Mouse (Mus musculus) erythroblast, embryonic 14.5 days (primary cell): ENCODE results near the gene Soat1. TPM values are rescaled to one million over a fixed set of nuclear protein-coding genes. Genes with fewer than 3 reads are reported as not detected.
"Not testable (repeated sequence)": the region's sequence is repeated elsewhere in the genome, so short reads cannot be mapped to it uniquely, and the experiment has no call there.

ENCODE experiments used
- H3K27me3 ChIP-seq: 2 replicates; pipeline ENCODE4 v1.6.1; 2012; ENCODE audit warnings: inconsistent platforms; ENCODE audit not compliant: control insufficient read depth
- H3K36me3 ChIP-seq: 2 replicates; pipeline ENCODE4 v1.6.1; 2012; ENCODE audit warnings: mild to moderate bottlenecking, inconsistent platforms; ENCODE audit not compliant: control insufficient read depth
- H3K4me1 ChIP-seq: 2 replicates; pipeline ENCODE4 v1.6.1; 2012; ENCODE audit warnings: inconsistent platforms; ENCODE audit not compliant: control insufficient read depth
- H3K4me3 ChIP-seq: replicated peaks from 2 replicates; pipeline ENCODE3; 2012; ENCODE audit warnings: moderate library complexity, mild to moderate bottlenecking, inconsistent platforms
- H3K9me3 ChIP-seq: 2 replicates; pipeline ENCODE4 v1.6.1; 2012; ENCODE audit warnings: low read length, inconsistent platforms, mixed read lengths; ENCODE audit not compliant: control insufficient read depth
- GATA1 ChIP-seq: IDR thresholded peaks from 2 replicates; pipeline ENCODE4 v1.6.1; 2012; ENCODE audit warnings: low read length, inconsistent platforms, mixed read lengths
- TAL1 ChIP-seq: IDR thresholded peaks from 3 replicates; pipeline ENCODE4 v1.6.1; 2012; ENCODE audit warnings: low read length, inconsistent platforms, mixed read lengths
- polyA plus RNA-seq: library from polyadenylated mRNA; stranded (reverse); fragments of >175 nt; gene quantifications from 2 replicates; pipeline ENCODE4 v1.2.3, GENCODE M21; 2012

Soat1 gene
- polyA plus RNA-seq, result 0.01 and 0.04 TPM in 2 replicates

DNA sequence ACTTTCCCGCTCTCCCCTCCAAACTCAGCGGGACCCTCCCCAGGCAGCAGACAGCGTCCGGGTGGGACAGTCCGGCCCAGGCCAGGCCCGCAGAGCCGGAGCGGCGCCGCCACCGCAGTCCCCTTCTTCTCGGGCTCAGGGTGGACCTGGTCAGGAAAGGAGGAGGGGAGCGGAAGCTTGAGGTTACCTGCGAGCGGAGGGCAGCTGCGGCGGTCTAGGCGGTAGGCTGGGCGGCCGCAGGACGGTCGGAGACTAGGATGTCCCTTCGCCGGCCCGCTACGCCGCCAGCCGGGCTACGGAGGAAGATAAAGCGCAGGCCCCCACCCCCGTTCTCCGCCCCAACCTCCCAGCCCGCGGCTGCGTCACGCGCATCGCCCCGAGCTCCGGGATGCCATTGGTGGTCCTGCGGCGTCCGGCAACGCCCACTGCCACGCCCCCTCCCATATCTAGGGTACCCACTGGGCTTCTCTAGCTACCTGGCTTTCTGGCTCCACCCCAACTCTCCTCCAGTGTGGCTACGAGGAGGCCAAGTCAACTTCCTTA lies at the start of gene Soat1:
TSS of gene Soat1 (minus strand) at position 371 of the 543 bp plus-strand sequence.
- TF ChIP-seq GATA1 (no peak), TAL1 (no peak)
- H3K27me3 ChIP-seq, result peaks cover 34% of the 10 kb centered on the region
- H3K36me3 ChIP-seq, result no peaks in the 10 kb centered on the region
- H3K9me3 ChIP-seq, result peaks cover 5% of the 10 kb centered on the region; the same call in 1 of the 2 replicates
- peaks cover 13% of the 10 kb centered on the region for H3K4me1 ChIP-seq
- H3K4me3 ChIP-seq, result peak within 1 kb of the TSS; percentile 55

DNA sequence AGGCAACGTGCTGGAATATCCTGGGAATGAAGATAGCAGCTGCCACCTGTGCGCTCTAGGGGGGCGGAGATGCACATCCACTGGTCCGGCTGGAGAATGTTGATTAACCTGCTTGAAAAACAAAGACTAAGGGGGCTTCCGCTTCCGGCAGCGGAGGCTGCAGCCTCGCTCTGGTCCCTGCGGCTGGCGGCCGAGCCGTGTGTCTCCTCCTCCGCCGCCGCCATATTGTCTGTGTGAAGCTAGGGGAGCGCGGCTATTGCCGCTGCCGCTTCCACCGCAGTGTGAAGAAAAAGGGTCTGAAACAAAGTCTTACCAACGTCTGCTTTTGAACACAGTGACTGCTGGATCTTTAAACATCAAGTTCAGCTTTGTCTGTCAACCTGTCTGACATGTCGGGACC lies 49.7 kb upstream of the Soat1 start, which contains the start of gene Gm10031:
TSS of gene Gm10031 (plus strand) at position 171 of the 400 bp plus-strand sequence.
- not testable (repeated sequence) for H3K27me3 ChIP-seq, H3K9me3 ChIP-seq, H3K4me3 ChIP-seq, H3K36me3 ChIP-seq, H3K4me1 ChIP-seq

DNA sequence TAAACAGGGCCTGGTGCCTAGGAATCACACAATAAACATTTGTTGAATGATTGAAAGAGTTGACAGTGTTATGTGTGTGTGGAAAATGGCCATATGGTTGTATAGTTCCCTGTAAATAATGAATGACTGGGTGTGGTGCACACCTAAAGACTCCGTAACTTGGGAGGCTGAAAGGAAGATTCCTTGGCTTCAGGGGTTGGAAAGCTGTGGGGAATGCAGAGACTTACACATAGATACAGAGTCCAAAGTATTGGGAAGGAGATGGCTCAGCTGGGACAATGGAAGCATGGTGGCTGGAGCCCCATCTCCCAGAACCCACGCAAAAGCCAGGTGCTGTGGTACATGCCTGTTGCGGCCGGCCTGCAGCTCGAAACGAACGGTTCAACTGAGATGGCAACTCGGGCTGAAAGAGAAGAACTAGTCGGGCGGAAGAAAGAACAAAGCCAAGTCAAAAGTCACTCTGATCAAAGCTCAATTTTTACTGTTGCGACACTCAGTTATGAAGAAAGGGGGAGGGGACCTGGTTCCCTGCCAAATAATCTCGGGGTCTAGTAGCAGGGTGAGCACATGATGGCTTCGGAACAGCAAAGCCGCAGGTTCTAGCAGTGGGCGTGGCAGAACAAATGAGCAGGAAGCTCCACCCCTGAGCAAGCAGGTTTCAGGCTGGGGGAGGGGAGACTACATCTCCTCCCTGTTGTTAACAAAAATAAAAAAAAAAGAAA lies 47.8 kb upstream of the Soat1 start:
- H3K36me3 ChIP-seq, result no peaks in the 10 kb centered on the region
- no peaks in the 10 kb centered on the region for H3K9me3 ChIP-seq
- H3K4me1 ChIP-seq, result no peaks in the 10 kb centered on the region
- no peak overlapping the region for H3K4me3 ChIP-seq
- no peak for TF ChIP-seq TAL1
- TF ChIP-seq GATA1, result no peak
- no peaks in the 10 kb centered on the region for H3K27me3 ChIP-seq

DNA sequence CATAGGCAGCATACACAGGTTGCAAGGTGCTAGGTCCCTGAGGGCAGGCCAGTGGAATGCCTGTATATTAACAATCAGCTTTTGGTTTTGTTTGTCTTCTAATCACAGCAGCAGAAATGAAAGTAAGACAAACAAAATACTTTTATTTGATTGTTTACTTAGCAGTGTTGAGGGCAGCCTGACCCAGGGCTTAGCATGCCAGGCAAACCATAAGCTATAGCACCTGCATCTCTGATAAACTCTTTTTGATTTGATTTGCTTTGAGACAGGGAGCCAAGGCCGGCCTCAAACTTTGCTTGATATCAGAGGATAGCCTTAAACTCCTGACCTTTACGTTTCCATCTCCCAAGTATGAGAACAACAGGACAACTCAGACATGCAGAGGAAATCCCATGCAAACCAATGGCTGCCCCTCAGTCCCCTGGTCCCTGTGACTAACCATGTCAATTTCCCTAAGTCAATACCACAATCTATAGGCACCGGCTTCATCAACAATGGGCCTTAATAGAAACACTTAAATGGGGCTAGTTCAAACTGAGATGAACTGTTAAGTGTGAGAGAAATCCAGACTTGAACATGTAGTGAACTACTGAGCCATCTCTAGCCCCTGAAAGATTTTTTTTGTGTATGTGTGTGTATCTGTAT lies 46.1 kb upstream of the Soat1 start:
- H3K4me1 ChIP-seq, result no peaks in the 10 kb centered on the region
- H3K27me3 ChIP-seq, result no peaks in the 10 kb centered on the region
- H3K36me3 ChIP-seq, result no peaks in the 10 kb centered on the region
- TF ChIP-seq GATA1, result no peak
- no peaks in the 10 kb centered on the region for H3K9me3 ChIP-seq
- H3K4me3 ChIP-seq, result no peak overlapping the region

DNA sequence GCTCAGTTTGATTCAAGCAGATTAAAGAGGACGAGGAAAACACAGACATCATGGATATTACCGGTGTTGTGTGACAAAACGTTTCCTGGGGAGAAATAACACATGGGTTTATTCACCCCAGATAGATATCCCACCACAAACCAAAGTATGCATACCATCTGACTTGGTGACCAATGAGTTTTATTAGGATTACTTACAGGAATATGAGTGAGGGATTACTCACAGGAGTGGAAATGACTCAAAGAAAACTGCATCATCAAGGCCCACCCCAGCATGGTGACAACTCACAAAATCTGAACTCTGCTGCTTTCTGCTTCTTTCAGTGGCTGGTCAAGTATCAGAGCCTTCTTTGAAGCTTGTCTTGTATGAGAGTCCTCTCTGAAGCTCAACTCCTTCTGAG lies 33.6 kb upstream of the Soat1 start:
- H3K4me1 ChIP-seq, result no peaks in the 10 kb centered on the region
- no peak overlapping the region for H3K4me3 ChIP-seq
- no peaks in the 10 kb centered on the region for H3K27me3 ChIP-seq
- no peak for TF ChIP-seq GATA1
- TF ChIP-seq TAL1, result no peak
- H3K9me3 ChIP-seq, result no peaks in the 10 kb centered on the region
- no peaks in the 10 kb centered on the region for H3K36me3 ChIP-seq

DNA sequence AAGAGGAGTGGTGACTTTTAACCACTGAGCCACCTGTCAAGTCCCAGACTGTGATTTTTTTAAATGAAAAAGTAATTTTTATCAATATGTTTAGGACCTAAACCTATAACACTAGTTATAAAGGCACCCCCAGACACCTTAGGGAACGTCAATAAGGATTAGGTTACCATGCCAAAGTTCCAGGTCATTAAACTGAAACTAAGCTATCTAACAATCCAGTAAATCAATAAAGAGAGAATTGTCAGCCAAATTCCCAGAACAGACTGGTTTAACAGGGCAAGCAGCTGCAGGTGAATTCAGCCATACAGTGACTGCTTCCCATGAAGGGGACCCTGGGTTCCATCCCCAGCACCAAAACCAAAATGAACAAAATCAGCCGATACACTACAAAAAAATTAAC lies 31.8 kb upstream of the Soat1 start:
- Histone ChIP-seq H3K27me3 (no peaks in the 10 kb centered on the region), H3K4me3 (no peak overlapping the region)

DNA sequence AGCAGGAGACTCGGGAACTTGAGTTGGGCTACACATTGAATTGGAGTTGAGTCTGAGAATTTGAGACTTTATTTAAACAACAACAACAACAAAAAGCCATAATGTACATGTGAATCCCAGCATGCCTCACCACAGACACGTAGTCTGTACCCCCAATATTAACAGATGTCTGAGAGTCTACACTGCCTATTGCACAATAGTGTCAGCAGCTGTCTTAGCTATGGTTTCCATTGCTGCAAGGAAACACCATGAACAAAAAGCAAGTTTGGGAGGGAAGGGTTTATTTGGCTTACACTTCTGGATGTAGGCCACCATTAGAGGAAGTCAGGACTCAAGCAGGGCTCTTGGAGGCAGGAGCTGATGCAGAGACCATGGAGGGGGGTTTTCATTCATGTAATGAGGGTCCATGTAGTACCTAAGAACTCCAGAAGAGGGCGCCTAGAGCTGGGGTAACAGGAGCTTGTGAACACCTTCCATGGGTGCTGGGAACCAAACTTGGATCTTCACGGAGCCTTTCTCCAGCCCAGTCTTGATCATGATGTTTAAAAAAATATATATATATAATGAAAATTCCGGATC lies 30.9 kb upstream of the Soat1 start:
- Histone ChIP-seq H3K36me3 (no peaks in the 10 kb centered on the region), H3K9me3 (no peaks in the 10 kb centered on the region), H3K27me3 (no peaks in the 10 kb centered on the region), H3K4me3 (no peak overlapping the region), H3K4me1 (no peaks in the 10 kb centered on the region)
- no peak for TF ChIP-seq GATA1
- TF ChIP-seq TAL1, result no peak

More for the DNA sequence above, 31.8 kb upstream of the Soat1 start:
- TF ChIP-seq GATA1 (no peak), TAL1 (no peak)
- no peaks in the 10 kb centered on the region for H3K9me3 ChIP-seq
- no peaks in the 10 kb centered on the region for H3K4me1 ChIP-seq
- H3K36me3 ChIP-seq, result no peaks in the 10 kb centered on the region

DNA sequence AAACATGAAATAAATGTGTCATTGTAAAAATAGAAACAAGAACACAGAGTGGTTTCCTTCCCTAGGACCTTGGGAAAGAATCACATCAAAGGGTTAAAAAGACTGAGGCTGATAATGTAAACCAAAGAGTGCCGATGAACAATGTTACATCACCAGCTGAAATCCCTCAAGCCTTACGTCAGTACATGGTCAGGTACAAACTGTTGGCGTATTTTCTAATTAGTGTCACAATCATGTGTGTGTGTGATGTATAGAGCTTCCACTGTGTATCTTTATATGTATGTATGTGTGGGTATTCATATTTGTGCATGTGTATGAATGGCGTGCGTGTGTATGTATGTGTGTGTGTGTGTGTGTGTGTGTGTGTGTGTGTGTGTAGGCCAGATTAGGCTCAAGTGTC lies 22.8 kb upstream of the Soat1 start:
- H3K9me3 ChIP-seq, result no peaks in the 10 kb centered on the region
- no peak overlapping the region for H3K4me3 ChIP-seq
- TF ChIP-seq TAL1 (no peak), GATA1 (no peak)
- H3K4me1 ChIP-seq, result no peaks in the 10 kb centered on the region
- no peaks in the 10 kb centered on the region for H3K36me3 ChIP-seq
- H3K27me3 ChIP-seq, result no peaks in the 10 kb centered on the region

DNA sequence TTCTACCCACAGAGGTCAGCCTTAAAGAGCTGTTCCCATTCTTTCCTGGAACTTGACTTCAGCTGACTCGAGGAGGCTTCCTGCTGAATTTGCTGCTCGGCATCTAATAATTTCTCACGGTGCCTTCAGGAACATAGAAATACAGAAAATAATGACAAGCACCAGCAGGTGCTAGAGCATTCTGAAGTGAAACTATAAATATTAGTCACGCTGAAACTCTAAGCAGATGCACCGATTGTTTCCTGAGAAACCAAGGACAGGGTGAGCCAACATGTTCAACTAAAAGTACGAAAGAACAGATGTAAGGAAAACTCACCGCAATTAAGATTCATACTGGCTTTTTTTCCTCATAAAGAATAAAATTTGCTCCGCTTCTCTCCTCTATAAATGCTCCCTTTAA lies 20.9 kb upstream of the Soat1 start:
- no peaks in the 10 kb centered on the region for H3K27me3 ChIP-seq
- no peaks in the 10 kb centered on the region for H3K36me3 ChIP-seq
- no peaks in the 10 kb centered on the region for H3K9me3 ChIP-seq
- no peaks in the 10 kb centered on the region for H3K4me1 ChIP-seq
- TF ChIP-seq GATA1 (no peak), TAL1 (no peak)
- no peak overlapping the region for H3K4me3 ChIP-seq
